Mouse (Mus musculus) E14TG2a.4 (cell line): ENCODE measurements around the gene Ndufb5.
"Not testable (repeated sequence)": the region's sequence is repeated elsewhere in the genome, so short reads cannot be mapped to it uniquely, and the experiment has no call there.

ENCODE experiments used
- CTCF ChIP-seq: conservative IDR thresholded peaks from 2 replicates; pipeline ENCODE4 v1.5.1; 2014; ENCODE audit warnings: low read length
- POU5F1 ChIP-seq: IDR thresholded peaks from 2 replicates; pipeline ENCODE4 v1.6.1; 2014; ENCODE audit warnings: low read length, borderline replicate concordance

- TF ChIP-seq CTCF, POU5F1: not testable (repeated sequence)
Measured at GRCm38 (mm10) chr3:32704632-32705031, 32.2 kb upstream of the Ndufb5 start.
